Comparison of ENCODE assay signal across 27 mouse cellular contexts in the genomic region with DNA sequence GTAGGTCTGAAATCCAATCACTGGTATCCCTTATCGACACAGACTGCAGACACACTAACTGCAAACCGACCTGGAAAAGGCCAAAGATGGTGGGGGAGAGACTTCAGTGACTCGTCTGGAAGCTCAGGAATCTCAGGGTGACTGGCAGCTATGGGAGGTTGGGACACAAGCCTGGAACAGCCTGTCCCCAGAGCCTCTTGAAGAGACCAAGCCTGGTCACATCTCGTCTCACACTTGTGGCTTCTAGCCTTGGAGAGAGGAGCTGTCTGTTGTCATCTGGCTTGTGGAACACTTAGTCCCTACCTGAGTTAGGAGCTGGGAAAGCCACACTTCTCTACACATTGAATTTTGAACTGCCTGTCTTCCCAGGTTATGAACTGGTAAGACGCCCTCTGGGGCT. TPM values are rescaled to one million over a fixed set of nuclear protein-coding genes. Genes with fewer than 3 reads are reported as not detected.
A peak's percentile ranks its signal among the peaks of the same experiment; 100 is the strongest.
DNase-seq lines count a peak whose midpoint lies in the region; ATAC-seq lines count a peak whose summit lies in the region.
"Had no signal": no experiment of that assay in that cellular context is flagged by ENCODE, and none has a peak within 500 bp of the region (broad histone marks: within the 10 kb centered on the region; RNA-seq: fewer than 3 reads in every experiment).

No protein-coding gene starts in this region.

- peaks cover 30% of the 10 kb centered on the region for H3K4me1 ChIP-seq in heart, embryonic 13.5 days

- no peaks in the 10 kb centered on the region for H3K9me3 ChIP-seq in heart, embryonic 13.5 days
- H3K9me3 ChIP-seq: forebrain, embryonic 12.5 days; limb, embryonic 15.5 days; liver, embryonic 13.5 days; midbrain, embryonic 13.5 days had no signal

- no peak overlapping the region for H3K4me2 ChIP-seq in heart, embryonic 13.5 days
- H3K4me2 ChIP-seq: forebrain, embryonic 12.5 days; limb, embryonic 15.5 days; liver, embryonic 13.5 days; midbrain, embryonic 13.5 days had no signal

- no peaks in the 10 kb centered on the region for H3K36me3 ChIP-seq in heart, embryonic 13.5 days
- H3K36me3 ChIP-seq: forebrain, embryonic 12.5 days; limb, embryonic 15.5 days; liver, embryonic 13.5 days; midbrain, embryonic 13.5 days had no signal

- H3K4me3 ChIP-seq in heart, embryonic 13.5 days = no peak overlapping the region
- H3K4me3 ChIP-seq: erythroblast, embryonic 14.5 days; forebrain, embryonic 12.5 days; limb, embryonic 15.5 days; liver, embryonic 13.5 days; midbrain, embryonic 13.5 days had no signal

- intact Hi-C loops in heart, postnatal 36 days (cut with DNase I) = loop anchor here (10.0 kb wide), 1 partner anchor 386 kb away; a partner anchor contains a TSS

- ATAC-seq in heart, embryonic 13.5 days (ENCODE audit: extremely low read depth, insufficient number of reproducible peaks, low FRiP score, low TSS enrichment) = no peak
- ATAC-seq: hindbrain, embryonic 16.5 days; midbrain, embryonic 13.5 days had no signal

- H3K27me3 ChIP-seq in heart, embryonic 13.5 days (replicated peaks) = no peaks in the 10 kb centered on the region
- H3K27me3 ChIP-seq: forebrain, embryonic 12.5 days; limb, embryonic 15.5 days; liver, embryonic 13.5 days; midbrain, embryonic 13.5 days had no signal

- peak; percentile 92 for DNase-seq in heart, adult 11 months
- no peak for DNase-seq in heart, postnatal 4 days
- no peak for DNase-seq in heart, postnatal 36 days
- peak; percentile 56 for DNase-seq in lung, postnatal 25 days (ENCODE audit: low spot score)
- no peak for DNase-seq in lung, postnatal 10 days
- peak; percentile 41 for DNase-seq in skeletal muscle tissue, adult 2 months (ENCODE audit: low read depth, low spot score)
- DNase-seq in adipocyte (ENCODE audit: low spot score) = no peak
- DNase-seq: adrenal gland, adult 2 months; adrenal gland, postnatal 36 days; B cell, adult 2 months; cerebellum, adult 2 months; cerebellum, postnatal 14 days; kidney, adult 18-20 months; kidney, postnatal 4 days; liver, embryonic 13.5 days; lung, adult 2 months; retina, postnatal 1 day; right cerebral cortex, postnatal 14 days; thymus, postnatal 14 days had no signal

- 24% methylated on average over 5 of the region's 5 CpGs for WGBS in heart, embryonic 13.5 days

- 0 out of 2 replicates have a peak overlapping the region, but pooled peaks have one; percentile 37 for H3K9ac ChIP-seq in heart, embryonic 13.5 days
- H3K9ac ChIP-seq: forebrain, embryonic 12.5 days; limb, embryonic 15.5 days; liver, embryonic 13.5 days; midbrain, embryonic 13.5 days had no signal

- H3K27ac ChIP-seq in heart, embryonic 13.5 days (replicated peaks) = peak overlapping the region; percentile 38; the same call in 1 of the 2 replicates
- H3K27ac ChIP-seq: forebrain, embryonic 12.5 days; kidney, postnatal 0 days; limb, embryonic 15.5 days; liver, embryonic 13.5 days; macrophage; midbrain, embryonic 13.5 days had no signal

RNA-seq across cellular contexts. Expression of a gene that starts 10.4 kb away (rescaled TPM):
- total RNA-seq in heart, postnatal 4 days (2021) = 1 to 10 TPM; 4.0 to 4.5 TPM
- 7.3 and 7.8 TPM in 2 replicates for polyA plus RNA-seq in heart, embryonic 13.5 days (2015; fragmentation: Nextera tagmentation; extraction: Ambion mirVana)
- total RNA-seq in heart, postnatal 36 days (2021) = 1 to 10 TPM; 2.7 to 3.1 TPM
- polyA plus RNA-seq: macrophage had no signal

Comparison
In these comparisons a context has a peak if more than half of its experiments do, and no peak if none do; other contexts are left out.
1. DNase-seq: peak in heart, adult 11 months (single experiment), lung, postnatal 25 days (single experiment) and skeletal muscle tissue, adult 2 months (single experiment); none in heart, postnatal 4 days (single experiment), heart, postnatal 36 days (0 of 2), lung, postnatal 10 days (single experiment) and adipocyte (single experiment).